Mouse (Mus musculus): ENCODE results near the gene Mrpl27.
"Not testable (repeated sequence)": the region's sequence is repeated elsewhere in the genome, so short reads cannot be mapped to it uniquely, and the experiment has no call there.

Gene Mrpl27

GRCm38 (mm10) chr11:94653663-94654436 lies at the start of gene Mrpl27, which contains the start of gene Eme1:
Gene Mrpl27, plus strand, starts transcription at chr11:94653767.
Gene Eme1, minus strand, starts transcription at chr11:94653964.
- in situ Hi-C loops (cut with MseI, MboI), result no loop called here

- in situ Hi-C loops (cut with MseI, MboI), result no loop called here
Observed at GRCm38 (mm10) chr11:94610744-94611740, 42.5 kb upstream of the Mrpl27 start.

GRCm38 (mm10) chr11:94614603-94615002 lies 39.0 kb upstream of the Mrpl27 start:
- in situ Hi-C loops (cut with MseI, MboI), result no loop called here

- in situ Hi-C loops (cut with MseI, MboI), result no loop called here
Observed at GRCm38 (mm10) chr11:94615494-94615893, 38.1 kb upstream of the Mrpl27 start.

- in situ Hi-C loops (cut with MseI, MboI), result no loop called here
Observed at GRCm38 (mm10) chr11:94617646-94618045, 35.9 kb upstream of the Mrpl27 start.

- in situ Hi-C loops (cut with MseI, MboI), result no loop called here
Observed at GRCm38 (mm10) chr11:94620766-94621457, 32.7 kb upstream of the Mrpl27 start.

- in situ Hi-C loops (cut with MseI, MboI), result no loop called here
Observed at GRCm38 (mm10) chr11:94621458-94621852, 32.1 kb upstream of the Mrpl27 start.

GRCm38 (mm10) chr11:94622162-94622561 lies 31.4 kb upstream of the Mrpl27 start:
- in situ Hi-C loops (cut with MseI, MboI), result no loop called here

- in situ Hi-C loops (cut with MseI, MboI), result no loop called here
Observed at GRCm38 (mm10) chr11:94629199-94629883, 24.2 kb upstream of the Mrpl27 start, which contains the start of gene Lrrc59. Gene Lrrc59, plus strand, starts transcription at chr11:94629767.

GRCm38 (mm10) chr11:94629884-94630198 lies 23.7 kb upstream of the Mrpl27 start:
- in situ Hi-C loops (cut with MseI, MboI), result no loop called here

GRCm38 (mm10) chr11:94630199-94631011 lies 23.2 kb upstream of the Mrpl27 start:
- in situ Hi-C loops (cut with MseI, MboI), result no loop called here

- in situ Hi-C loops (cut with MseI, MboI), result no loop called here
Observed at GRCm38 (mm10) chr11:94631969-94632368, 21.6 kb upstream of the Mrpl27 start.

- in situ Hi-C loops (cut with MseI, MboI), result no loop called here
Observed at GRCm38 (mm10) chr11:94632988-94633387, 20.6 kb upstream of the Mrpl27 start.

- in situ Hi-C loops (cut with MseI, MboI), result no loop called here
Observed at GRCm38 (mm10) chr11:94634431-94634830, 19.1 kb upstream of the Mrpl27 start.

- in situ Hi-C loops (cut with MseI, MboI), result no loop called here
Observed at GRCm38 (mm10) chr11:94644461-94645219, 8.9 kb upstream of the Mrpl27 start.

- in situ Hi-C loops (cut with MseI, MboI), result no loop called here
Observed at GRCm38 (mm10) chr11:94646457-94646856, 7.1 kb upstream of the Mrpl27 start.

- in situ Hi-C loops (cut with MseI, MboI), result not testable (repeated sequence)
Observed at GRCm38 (mm10) chr11:94651241-94651640, 2.3 kb upstream of the Mrpl27 start.

- in situ Hi-C loops (cut with MseI, MboI), result no loop called here
Observed at GRCm38 (mm10) chr11:94652973-94653372, 594 bp upstream of the Mrpl27 start.

GRCm38 (mm10) chr11:94661344-94661743 lies 7.8 kb downstream of the Mrpl27 start:
- in situ Hi-C loops (cut with MseI, MboI), result no loop called here

- in situ Hi-C loops (cut with MseI, MboI), result no loop called here
Observed at GRCm38 (mm10) chr11:94665281-94665680, 11.7 kb downstream of the Mrpl27 start.

Measured in mouse trophoblast stem cell (cell line).